26 mouse cellular contexts compared by ENCODE assay signal in genomic region chr19:15761086-15761485, GRCm38 (mm10).
"Had no signal": no experiment of that assay in that cellular context is flagged by ENCODE, and none has a peak within 500 bp of the region (broad histone marks: within the 10 kb centered on the region; RNA-seq: fewer than 3 reads in every experiment).

No protein-coding gene starts in this region.

- H3K9ac ChIP-seq: heart, embryonic 13.5 days; heart, embryonic 15.5 days; hindbrain, embryonic 13.5 days; hindbrain, embryonic 15.5 days; kidney, embryonic 15.5 days; limb, embryonic 13.5 days; limb, embryonic 15.5 days; liver, embryonic 12.5 days had no signal

- H3K27ac ChIP-seq: heart, adult 2 months; heart, embryonic 13.5 days; heart, embryonic 15.5 days; hindbrain, embryonic 13.5 days; hindbrain, embryonic 15.5 days; hindbrain, postnatal 0 days; kidney, embryonic 15.5 days; kidney, postnatal 0 days; limb, embryonic 13.5 days; limb, embryonic 15.5 days; liver, embryonic 12.5 days had no signal

- H3K27me3 ChIP-seq: heart, embryonic 13.5 days; heart, embryonic 15.5 days; hindbrain, embryonic 13.5 days; hindbrain, embryonic 15.5 days; kidney, embryonic 15.5 days; limb, embryonic 13.5 days; limb, embryonic 15.5 days; liver, embryonic 12.5 days had no signal

- DNase-seq: gastrocnemius, postnatal 14 days; gastrocnemius, postnatal 36 days; heart, adult 11 months; heart, adult 2 months; heart, postnatal 14 days; heart, postnatal 36 days; kidney, adult 11 months; kidney, adult 2 months; kidney, adult 9 months; kidney, postnatal 14 days; kidney, postnatal 36 days; layer of hippocampus, adult 9-11 months; layer of hippocampus, postnatal 36 days; left cerebral cortex, postnatal 4 days had no signal

- H3K4me3 ChIP-seq: heart, adult 2 months; heart, embryonic 13.5 days; heart, embryonic 15.5 days; hindbrain, embryonic 13.5 days; hindbrain, embryonic 15.5 days; kidney, embryonic 15.5 days; limb, embryonic 13.5 days; limb, embryonic 15.5 days; liver, embryonic 12.5 days had no signal

- H3K4me2 ChIP-seq: heart, embryonic 11.5 days; heart, embryonic 13.5 days; heart, embryonic 15.5 days; hindbrain, embryonic 13.5 days; hindbrain, embryonic 15.5 days; kidney, embryonic 15.5 days; limb, embryonic 13.5 days; limb, embryonic 15.5 days; liver, embryonic 12.5 days had no signal

- H3K4me1 ChIP-seq: heart, embryonic 13.5 days; heart, embryonic 15.5 days; hindbrain, embryonic 13.5 days; hindbrain, embryonic 15.5 days; kidney, embryonic 15.5 days; limb, embryonic 13.5 days; limb, embryonic 15.5 days; liver, embryonic 12.5 days had no signal

- H3K36me3 ChIP-seq: heart, embryonic 13.5 days; heart, embryonic 15.5 days; hindbrain, embryonic 13.5 days; hindbrain, embryonic 15.5 days; kidney, embryonic 15.5 days; limb, embryonic 13.5 days; limb, embryonic 15.5 days; liver, embryonic 12.5 days had no signal

- H3K9me3 ChIP-seq: heart, embryonic 13.5 days; heart, embryonic 15.5 days; hindbrain, embryonic 13.5 days; hindbrain, embryonic 15.5 days; kidney, embryonic 15.5 days; limb, embryonic 13.5 days; limb, embryonic 15.5 days; liver, embryonic 12.5 days had no signal

- ATAC-seq: hindbrain, postnatal 0 days; intestine, embryonic 16.5 days; liver, embryonic 12.5 days had no signal
